Mouse (Mus musculus) adrenal gland, adult 10 weeks (tissue): ENCODE results near the gene Mlf1. TPM values are rescaled to one million over a fixed set of nuclear protein-coding genes. Genes with fewer than 3 reads are reported as not detected.

Source experiments
- polyA plus RNA-seq: library from polyadenylated mRNA; stranded (reverse); fragments of 350-450 nt; fragmentation: Illumina TruSeq; extraction: RNeasy Lipid Tissue Mini Kit (QIAGEN cat#74804); gene quantifications from one replicate; pipeline ENCODE4 v1.2.3, GENCODE M21; 2014; ENCODE audit warnings: low read depth, low replicate concordance

Mlf1 gene
- 10.1 TPM for polyA plus RNA-seq

DNA sequence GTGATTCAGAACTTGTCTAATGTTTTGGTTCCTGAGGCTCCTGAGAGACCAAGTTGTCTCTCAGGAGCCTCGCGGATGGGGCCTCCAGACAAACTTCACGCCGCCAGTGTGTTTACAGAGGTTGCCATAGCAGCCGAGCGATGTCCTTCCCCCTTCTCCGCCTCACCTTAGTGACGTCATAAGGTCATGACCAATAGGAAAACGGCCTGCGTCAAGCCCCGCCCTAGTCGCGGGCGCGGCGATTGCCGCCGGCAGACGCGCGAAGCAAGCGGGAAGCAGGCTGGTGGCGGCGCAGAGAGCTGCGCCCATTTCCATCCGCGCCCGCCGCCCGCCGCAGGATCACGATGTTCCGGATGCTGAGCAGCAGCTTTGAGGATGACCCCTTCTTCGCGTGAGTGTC, at the start of gene Mlf1:
Gene Mlf1, plus strand, starts transcription at position 226 of the 400 bp plus-strand sequence.

GRCm38 (mm10) chr3:67375063-67375462, 1.2 kb downstream of the Mlf1 start, which contains the start of gene Gm17402:
TSS of gene Gm17402 (minus strand) at chr3:67375163.

GRCm38 (mm10) chr3:67429999-67430380, 56.1 kb downstream of the Mlf1 start, which contains the start of gene Gfm1:
TSS of gene Gfm1 (plus strand) at chr3:67430096.

Other genes starting within 250 kb of the Mlf1 start
- gene Gm17402, start 1.1 kb downstream of the Mlf1 start, polyA plus RNA-seq: not detected
- 150 TPM for gene Gfm1, start 56.0 kb downstream of the Mlf1 start, polyA plus RNA-seq
- gene Lxn, start 89.8 kb downstream of the Mlf1 start, polyA plus RNA-seq: 16.9 TPM
- gene Rarres1, start 141.4 kb downstream of the Mlf1 start, polyA plus RNA-seq: not detected
- gene Mfsd1, start 208.6 kb downstream of the Mlf1 start, polyA plus RNA-seq: 169 TPM